9 mouse cellular contexts compared by ENCODE assay signal in the genomic region with DNA sequence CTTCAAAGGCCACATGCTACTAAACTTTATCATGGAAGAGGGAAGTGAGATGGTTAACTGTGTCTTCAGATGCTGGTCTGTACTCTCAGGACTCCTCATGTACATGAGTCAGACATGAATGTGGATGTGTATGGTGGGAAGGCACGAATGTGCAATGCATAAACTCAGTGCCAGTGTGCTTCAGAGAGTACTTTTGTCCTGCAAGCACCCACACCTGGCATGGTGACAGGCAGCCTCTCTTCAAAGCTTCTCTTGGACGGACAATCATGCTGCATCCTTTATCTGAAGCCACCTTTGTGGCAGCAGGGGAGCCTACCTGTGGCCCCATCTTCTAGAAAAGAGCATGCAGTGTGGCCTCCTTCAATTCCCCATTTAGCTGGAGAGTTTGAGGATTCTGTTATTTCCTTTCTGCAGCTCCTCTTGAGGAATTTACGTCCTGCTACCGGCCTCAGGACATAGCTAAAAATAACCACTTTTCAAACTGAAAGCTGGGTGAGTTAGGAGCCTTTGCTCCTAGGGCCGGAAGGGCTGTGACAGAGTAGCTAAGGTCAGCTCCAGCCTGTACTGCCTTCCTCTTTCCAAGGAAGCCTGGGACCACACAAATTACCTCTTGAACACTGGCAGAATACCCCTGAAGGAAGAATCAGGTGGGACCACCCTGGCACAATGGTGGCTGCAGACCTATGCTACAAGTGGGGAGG. TPM values are rescaled to one million over a fixed set of nuclear protein-coding genes. Genes with fewer than 3 reads are reported as not detected.
DNase-seq lines count a peak whose midpoint lies in the region; ATAC-seq and TF ChIP-seq lines count a peak whose summit lies in the region.
"Had no signal": no experiment of that assay in that cellular context is flagged by ENCODE, and none has a peak within 500 bp of the region (broad histone marks: within the 10 kb centered on the region; RNA-seq: fewer than 3 reads in every experiment).

No protein-coding gene starts in this region.

- H3K27ac ChIP-seq in liver, adult 2 months (replicated peaks; ENCODE audit: insufficient read depth, low read depth, low read length), result peak overlapping the region; percentile 65
- peak overlapping the region; percentile 80 for H3K27ac ChIP-seq in heart, embryonic 10.5 days
- H3K27ac ChIP-seq in forebrain, embryonic 15.5 days (replicated peaks), result no peak overlapping the region

- H3K9ac ChIP-seq in liver, adult 2 months (ENCODE audit: low read depth, low read length), result no peak overlapping the region
- H3K9ac ChIP-seq in forebrain, embryonic 15.5 days (replicated peaks), result no peak overlapping the region
- H3K9ac ChIP-seq: liver, postnatal 0 days had no signal

- H3K79me2 ChIP-seq in liver, adult 2 months (ENCODE audit: control insufficient read depth, insufficient read depth, low read length), result peaks cover 19% of the 10 kb centered on the region; the same call in 1 of the 2 replicates

- peak; percentile 32 for DNase-seq in adrenal gland, postnatal 14 days
- DNase-seq in adrenal gland, postnatal 25 days, result no peak
- DNase-seq in liver, adult 2 months (ENCODE audit: extremely low read depth, low read depth, low spot score), result no peak
- DNase-seq in liver, result no peak
- DNase-seq in heart, embryonic 10.5 days (ENCODE audit: low spot score), result no peak
- DNase-seq in kidney, postnatal 36 days, result peak; percentile 55 to 73
- no peak for DNase-seq in cerebellum, postnatal 10 days
- DNase-seq: liver, postnatal 0 days had no signal

- peaks cover 10% of the 10 kb centered on the region for H3K4me1 ChIP-seq in liver, adult 2 months (ENCODE audit: control insufficient read depth, insufficient read depth, low read length)
- peaks cover 40% of the 10 kb centered on the region for H3K4me1 ChIP-seq in heart, embryonic 10.5 days
- H3K4me1 ChIP-seq in forebrain, embryonic 15.5 days, result peaks cover 89% of the 10 kb centered on the region

- no peak for TF ChIP-seq POLR2A in liver, adult 2 months (IDR thresholded peaks at IDR 0.05; ENCODE audit: extremely low read depth, insufficient read depth, low read length)

- no peak overlapping the region for H3K4me2 ChIP-seq in forebrain, embryonic 15.5 days (replicated peaks)

- no peak for ATAC-seq in forebrain, embryonic 15.5 days (replicated peaks)
- ATAC-seq: liver, postnatal 0 days had no signal

- peaks cover 2% of the 10 kb centered on the region; the same call in 1 of the 2 replicates for H3K36me3 ChIP-seq in liver, adult 2 months (ENCODE audit: control insufficient read depth, insufficient read depth, low read length)
- H3K36me3 ChIP-seq in heart, embryonic 10.5 days, result peaks cover 15% of the 10 kb centered on the region
- H3K36me3 ChIP-seq in forebrain, embryonic 15.5 days, result peaks cover 26% of the 10 kb centered on the region

- H3K27me3 ChIP-seq in liver, adult 2 months (ENCODE audit: control insufficient read depth, insufficient read depth, low read length), result no peaks in the 10 kb centered on the region
- no peaks in the 10 kb centered on the region for H3K27me3 ChIP-seq in heart, embryonic 10.5 days (ENCODE audit: insufficient read depth, poor library complexity, severe bottlenecking)
- H3K27me3 ChIP-seq in forebrain, embryonic 15.5 days, result no peaks in the 10 kb centered on the region

- TF ChIP-seq CTCF in liver, adult 2 months (IDR thresholded peaks at IDR 0.05; ENCODE audit: low read depth, low read length), result no peak

- no peak overlapping the region for H3K4me3 ChIP-seq in liver, adult 2 months (ENCODE audit: insufficient read depth, low read depth, low read length)
- H3K4me3 ChIP-seq in heart, embryonic 10.5 days, result no peak overlapping the region
- H3K4me3 ChIP-seq in forebrain, embryonic 15.5 days, result no peak overlapping the region

- WGBS in liver, adult 2 months, result 48% methylated on average over 5 of the region's 5 CpGs
- WGBS in heart, embryonic 10.5 days, result 27% methylated on average over 5 of the region's 5 CpGs
- WGBS in forebrain, embryonic 15.5 days, result 69% methylated on average over 5 of the region's 5 CpGs

- no peaks in the 10 kb centered on the region for H3K9me3 ChIP-seq in heart, embryonic 10.5 days
- H3K9me3 ChIP-seq in forebrain, embryonic 15.5 days, result no peaks in the 10 kb centered on the region

RNA-seq across cellular contexts. Expression of gene Plxna2, which starts 23.7 kb away (rescaled TPM):
- total RNA-seq in adrenal gland, postnatal 14 days (2021), result 15.2 and 17.3 TPM in 2 replicates
- 9.0 and 10.5 TPM in 2 replicates for total RNA-seq in adrenal gland, postnatal 25 days (2021)
- total RNA-seq in liver, adult 2 months (2014; rRNA removed), result 6.7 and 12.1 TPM in 2 replicates
- polyA plus RNA-seq in liver, adult 2 months (2012; rRNA removed), result 6.6 and 8.6 TPM in 2 replicates
- polyA plus RNA-seq in heart, embryonic 10.5 days (2016; fragmentation: Nextera tagmentation; extraction: Ambion mirVana), result 5.8 and 8.2 TPM in 2 replicates
- 72.1 and 78.3 TPM in 2 replicates for polyA plus RNA-seq in forebrain, embryonic 15.5 days (2015; fragmentation: Nextera tagmentation; extraction: Ambion mirVana)

Comparison
In these comparisons a context has a peak if more than half of its experiments do, and no peak if none do; other contexts are left out.
1. DNase-seq: peak in adrenal gland, postnatal 14 days (single experiment) and kidney, postnatal 36 days (2 of 2); none in adrenal gland, postnatal 25 days (single experiment), liver, adult 2 months (single experiment), liver (single experiment), heart, embryonic 10.5 days (single experiment) and cerebellum, postnatal 10 days (0 of 2).